Mouse (Mus musculus) left cerebral cortex, adult 11 months (tissue): ENCODE data around the gene Hpse2.

Source experiments
- DNase-seq: peaks from one replicate; pipeline ENCODE4 v3.0.0; 2022; ENCODE audit warnings: low spot score

Gene Hpse2

DNA sequence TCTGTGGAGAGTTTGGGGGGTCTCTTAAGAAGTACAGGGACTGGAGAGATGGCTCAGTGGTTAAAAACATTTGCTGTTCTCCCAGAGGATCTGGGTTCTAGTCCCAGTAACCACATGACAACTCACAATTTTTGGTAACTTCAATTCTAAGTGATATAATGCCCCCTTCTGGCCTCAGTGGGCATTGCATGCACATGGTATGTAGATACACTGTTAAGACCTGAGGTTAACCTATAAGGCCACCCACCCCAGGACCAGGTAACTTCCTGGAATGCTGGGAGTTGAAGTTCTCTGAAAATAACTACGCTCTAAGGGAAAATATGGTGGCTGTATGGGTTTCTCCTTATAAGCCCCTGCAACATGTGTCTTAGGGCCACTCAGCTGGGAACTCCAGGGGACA lies 611.3 kb downstream of the Hpse2 start:
- no peak for DNase-seq

DNA sequence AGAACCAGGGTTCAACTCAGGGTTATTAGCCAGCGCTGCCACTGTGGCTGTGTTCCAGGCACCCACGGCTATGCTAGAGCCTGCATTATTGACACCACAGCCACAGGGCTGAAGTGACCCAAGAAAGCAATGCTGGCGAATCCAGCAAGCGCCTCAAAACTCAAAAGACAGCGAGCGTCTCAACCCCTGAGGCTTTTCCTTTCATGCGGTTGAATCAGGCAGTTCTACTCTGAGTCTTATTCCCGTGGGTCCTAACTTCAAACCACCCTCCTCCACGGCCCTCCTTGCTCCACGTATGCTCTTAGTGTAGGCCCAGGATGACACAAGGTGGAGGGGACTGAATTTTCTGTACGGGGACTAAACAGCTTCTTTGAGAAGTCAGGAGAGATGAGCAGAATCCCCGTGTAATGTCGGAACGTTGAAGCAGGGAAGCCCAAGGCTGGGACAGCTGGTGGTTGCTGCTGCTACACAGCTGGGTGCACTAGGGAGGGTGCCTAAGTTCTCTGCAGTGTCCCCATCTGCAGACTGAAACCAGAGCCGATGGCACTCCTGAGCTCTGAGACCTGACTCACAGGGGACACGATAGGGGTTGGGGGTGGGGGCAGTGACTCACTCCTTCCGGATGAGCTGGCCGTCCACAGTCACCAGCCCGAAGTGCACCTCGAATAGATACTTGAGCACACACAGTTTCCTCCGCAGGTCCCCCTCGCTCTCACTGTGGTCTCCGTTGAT lies 617.8 kb downstream of the Hpse2 start:
- DNase-seq = no peak

DNA sequence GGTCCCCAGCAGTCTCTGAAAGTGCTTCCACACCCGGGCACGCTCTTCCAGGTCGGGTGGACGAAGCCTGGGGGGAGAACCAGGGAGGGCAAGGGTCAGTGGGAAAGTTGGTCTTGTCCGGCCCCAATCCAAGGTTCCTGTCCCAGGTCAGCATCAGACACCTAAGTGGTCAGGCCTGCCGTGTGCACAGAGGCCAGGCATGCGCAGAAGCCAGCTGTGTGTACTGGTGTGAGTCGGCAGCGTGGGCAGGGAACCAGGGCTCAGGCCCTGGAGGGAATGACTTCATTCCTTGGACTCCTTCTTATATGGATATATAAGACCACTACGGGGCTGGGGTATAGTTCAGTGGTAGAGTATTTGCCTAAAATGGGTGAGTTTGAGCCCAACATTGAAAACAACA lies 618.5 kb downstream of the Hpse2 start:
- DNase-seq = no peak

DNA sequence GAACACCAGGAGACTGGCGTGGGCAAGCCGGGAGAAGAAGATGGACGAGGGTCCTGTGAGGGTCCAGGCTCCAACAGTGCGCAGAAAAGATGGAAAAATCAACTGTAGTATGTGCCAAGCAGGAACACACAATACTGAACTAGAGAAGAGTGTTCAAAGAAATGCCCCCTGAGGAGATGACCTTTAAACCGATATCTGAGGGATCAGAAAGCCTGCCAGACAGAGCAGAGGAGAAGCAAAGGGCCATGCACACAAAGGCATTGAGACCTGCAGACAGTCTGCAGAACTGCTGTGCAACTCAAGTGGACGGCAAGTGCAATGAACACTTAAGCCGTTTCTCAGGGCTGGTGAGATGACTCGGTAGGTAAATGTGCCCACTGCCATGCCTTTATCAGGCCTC lies 620.8 kb downstream of the Hpse2 start:
- no peak for DNase-seq

DNA sequence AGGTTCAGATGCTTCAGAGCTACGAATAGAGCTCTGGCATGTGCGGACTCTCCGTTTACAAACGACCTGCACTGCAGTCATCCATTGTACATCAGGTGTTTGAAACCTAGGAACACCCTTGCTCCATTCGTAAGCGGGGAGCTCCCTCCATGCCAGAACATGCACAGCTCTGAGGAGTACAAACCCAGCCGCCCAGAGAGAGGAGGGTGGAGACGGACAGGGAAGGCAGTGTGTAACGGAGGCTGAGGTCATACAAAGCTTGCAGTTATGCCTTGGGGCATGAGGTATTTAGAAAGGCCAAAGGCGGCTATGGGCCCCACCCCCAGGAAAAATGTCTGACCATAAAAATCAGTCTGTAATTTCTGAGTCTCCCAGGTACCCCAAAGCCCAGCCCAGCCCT lies 623.8 kb downstream of the Hpse2 start:
- DNase-seq = no peak

DNA sequence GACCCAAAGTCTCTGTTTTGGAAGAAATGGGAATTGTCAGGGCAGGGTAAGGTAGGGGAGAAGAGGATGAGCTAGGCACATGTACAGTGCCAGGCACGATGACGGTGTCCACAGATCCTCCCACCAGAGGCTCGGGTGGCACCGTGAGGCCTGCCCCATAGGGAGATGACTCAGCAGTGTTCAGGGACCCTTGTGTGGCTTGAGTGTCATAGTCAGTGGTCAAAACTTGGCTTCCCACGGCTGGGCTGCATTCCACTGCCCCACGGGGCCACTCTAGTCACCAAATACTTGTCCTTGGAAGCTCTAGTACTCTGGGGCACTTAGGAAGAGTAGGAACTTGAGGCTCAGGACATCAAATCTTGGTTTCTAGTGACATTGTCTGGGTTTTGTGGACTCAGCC lies 631.5 kb downstream of the Hpse2 start:
- no peak for DNase-seq

DNA sequence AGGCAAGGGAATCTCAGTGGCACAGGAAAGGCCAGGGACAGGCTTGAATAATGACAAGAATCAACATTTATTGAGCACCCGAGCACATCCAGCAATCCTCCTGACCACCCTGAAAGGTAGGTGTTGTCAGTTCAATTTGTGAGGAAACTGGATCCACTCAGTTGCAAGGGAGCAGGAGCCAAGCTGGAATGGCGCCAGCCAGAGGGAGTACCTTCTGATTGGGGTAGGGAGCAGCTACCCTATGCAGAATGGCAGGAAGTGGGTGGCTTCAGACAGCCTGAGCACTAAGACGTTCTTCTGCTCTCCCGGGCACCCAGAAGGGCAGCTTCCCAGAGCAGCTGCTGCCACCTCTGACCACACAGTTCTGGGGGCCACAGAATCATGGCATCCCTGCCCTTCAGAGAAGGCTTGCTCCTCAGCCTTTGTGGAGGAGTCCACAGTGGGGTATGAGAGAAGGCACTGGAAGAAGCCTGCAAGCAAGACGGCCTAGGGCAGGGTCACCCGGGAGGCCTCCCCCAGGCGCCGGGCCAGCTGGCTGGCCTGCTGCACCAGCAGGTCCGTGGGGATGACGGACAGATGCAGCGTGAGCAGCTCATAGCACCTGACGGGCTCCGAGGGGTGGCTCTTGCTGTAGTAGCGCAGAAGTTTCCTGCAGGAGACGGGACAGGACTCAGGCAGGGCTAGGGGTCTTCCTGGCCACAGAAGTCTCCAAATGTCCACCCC lies 632.8 kb downstream of the Hpse2 start:
- no peak for DNase-seq

DNA sequence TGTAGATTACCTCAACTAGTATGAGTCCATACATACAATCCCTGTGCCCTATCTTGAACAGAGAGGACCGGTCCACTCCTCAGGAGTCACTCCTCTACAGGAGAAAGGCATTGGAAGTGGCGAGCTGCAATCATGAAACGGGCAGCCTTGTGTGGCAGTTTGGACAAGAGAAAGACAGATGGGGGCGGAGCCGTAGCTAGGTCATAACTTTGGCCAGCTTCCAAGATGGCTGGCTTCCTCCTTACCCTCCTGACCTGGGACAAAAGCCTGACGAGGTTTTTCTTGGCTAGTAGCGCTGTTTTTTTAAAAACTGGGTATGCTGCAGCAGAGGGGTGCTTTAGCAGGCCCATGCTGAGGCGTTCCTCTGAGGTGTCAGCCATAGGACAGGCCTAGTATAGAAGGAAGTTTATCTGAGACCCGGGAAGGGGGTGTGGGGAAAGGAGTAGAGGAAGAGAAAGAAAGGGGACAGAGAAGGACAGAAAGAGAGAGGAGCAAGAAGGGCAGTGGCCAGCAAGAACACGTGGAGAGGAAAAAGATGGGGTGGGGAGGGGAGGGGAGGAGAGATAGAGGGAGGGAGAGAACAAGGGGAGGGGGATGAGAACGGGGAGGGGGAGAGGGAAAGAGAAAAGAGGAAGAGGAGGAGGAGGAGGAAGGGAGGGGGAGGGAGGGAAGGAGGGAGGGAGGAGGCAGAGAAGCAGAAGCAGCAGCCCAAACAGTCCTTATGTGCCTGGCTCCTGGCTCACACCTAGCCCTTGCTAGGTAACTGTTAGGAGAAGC lies 634.8 kb downstream of the Hpse2 start:
- peak; percentile 15 for DNase-seq

DNA sequence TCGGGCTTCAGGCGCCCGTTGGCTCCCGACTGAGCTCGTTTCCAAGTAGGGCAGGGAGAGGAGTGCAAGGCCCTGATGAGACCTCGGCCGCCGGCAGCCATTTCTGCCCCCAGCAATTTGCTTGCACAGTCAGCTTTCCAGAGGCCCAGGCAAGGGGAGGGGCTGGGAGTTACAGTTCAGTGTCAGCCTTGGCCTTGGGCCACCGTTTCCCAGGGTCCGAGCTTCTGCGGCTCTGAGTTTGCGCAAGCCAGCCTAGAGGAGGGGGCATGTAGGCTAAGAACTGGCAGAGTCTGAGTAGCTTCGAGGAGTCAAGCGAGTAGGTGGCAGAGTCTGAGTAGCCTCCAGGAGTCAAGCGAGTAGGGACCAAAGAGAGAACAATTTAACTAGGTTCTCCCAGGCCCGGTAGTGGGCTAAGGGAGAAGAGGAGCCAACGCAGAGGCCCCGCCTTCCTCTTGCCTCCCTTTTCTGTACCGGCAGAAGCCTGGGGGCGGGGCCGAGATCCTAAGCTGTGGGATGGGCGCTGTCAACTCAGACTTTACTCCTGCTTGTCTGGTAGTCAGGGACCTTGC lies 635.7 kb downstream of the Hpse2 start, which contains the start of gene Pyroxd2:
TSS of gene Pyroxd2 (minus strand) at position 413 of the 569 bp plus-strand sequence.
- DNase-seq = peak; percentile 22

DNA sequence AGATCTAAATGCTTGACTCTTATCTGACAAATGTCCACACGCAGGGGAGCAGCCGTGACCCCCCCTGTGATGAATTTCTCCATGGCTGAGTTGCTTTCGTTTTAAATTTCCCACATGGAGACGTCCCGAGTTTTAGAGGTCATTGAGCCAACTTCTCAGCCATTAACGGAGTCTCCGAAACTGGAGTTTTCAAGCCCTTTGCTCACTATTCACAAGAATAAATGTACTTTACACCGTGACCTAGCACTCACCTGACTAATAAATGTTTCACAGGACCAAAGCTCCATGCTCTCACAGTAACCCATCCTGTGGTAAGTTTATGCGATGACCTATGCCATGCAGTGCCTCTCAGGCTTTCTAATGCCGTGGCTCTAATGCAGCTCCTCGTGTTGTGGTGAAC lies 638.0 kb downstream of the Hpse2 start:
- DNase-seq = no peak

DNA sequence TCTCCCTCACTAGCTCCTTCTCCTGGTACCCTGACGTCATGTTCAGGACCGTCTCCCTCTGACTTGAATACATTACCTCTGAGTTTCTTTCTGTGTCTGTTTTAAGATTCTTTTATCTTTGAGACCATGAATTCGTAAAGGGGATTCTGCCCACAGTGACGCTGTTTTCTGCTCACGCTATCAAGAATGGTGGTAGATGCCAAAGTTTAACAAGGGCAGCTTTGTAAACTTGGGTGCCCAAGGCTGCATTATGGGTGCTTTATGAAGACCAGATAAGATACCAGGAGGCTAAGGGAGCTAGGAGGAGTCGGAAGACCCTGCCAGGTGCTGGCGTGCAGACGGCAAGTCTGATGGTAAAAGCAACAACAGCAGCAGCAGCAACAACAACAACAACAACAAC lies 641.5 kb downstream of the Hpse2 start:
- DNase-seq = no peak

DNA sequence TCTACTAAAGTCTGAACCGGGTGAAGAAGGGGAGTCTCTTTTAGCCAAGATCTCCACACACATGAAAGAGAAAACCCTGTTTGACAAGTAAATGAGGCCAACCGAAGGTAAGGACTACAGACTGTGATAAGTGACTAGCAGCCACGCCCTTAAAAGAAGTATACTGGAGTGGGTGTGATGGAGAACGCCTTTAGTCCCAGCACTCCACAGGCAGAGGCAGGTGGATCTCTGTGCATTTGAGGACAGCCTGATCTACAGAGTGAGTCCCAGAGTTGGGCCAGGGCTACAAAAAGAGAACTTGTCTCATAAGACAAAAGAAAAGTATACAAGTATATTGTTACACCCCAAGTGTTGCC lies 642.3 kb downstream of the Hpse2 start:
- no peak for DNase-seq

DNA sequence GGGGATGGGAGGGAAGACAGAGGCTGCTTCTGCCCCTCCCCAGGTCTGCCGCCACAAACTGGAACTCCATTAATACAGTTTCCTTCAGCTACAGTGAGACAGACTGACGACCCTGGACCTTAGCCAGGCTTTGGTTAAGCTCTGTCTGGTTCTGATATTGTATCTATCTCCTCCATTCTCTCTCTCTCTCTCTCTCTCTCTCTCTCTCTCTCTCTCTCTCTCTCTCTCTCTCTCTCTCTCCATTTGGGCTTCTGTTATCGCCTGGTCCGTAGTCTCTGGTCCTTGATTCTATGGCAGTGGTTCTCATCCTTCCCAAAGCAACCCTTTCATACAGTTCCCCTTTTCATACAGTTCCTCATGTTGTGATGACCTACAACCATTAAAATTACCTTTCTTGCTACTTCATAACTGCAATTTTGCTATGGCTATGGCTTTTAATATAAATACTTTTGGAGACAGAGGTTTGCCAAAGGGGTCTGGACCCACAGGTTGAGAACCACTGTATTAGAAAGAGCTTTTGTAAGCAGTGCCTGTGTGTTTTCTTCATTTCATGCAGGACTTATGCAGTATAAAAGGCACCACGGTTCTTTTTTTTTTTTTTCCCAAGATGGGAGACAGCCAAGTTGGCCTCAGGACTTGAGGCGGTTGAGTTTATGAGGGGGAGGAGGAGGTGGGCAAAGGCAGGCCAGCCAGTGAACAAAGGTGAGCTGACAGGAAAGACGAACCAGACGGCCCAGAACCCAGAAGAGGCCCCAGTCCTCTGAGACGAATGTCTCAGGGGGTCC lies 642.9 kb downstream of the Hpse2 start:
- DNase-seq = no peak

DNA sequence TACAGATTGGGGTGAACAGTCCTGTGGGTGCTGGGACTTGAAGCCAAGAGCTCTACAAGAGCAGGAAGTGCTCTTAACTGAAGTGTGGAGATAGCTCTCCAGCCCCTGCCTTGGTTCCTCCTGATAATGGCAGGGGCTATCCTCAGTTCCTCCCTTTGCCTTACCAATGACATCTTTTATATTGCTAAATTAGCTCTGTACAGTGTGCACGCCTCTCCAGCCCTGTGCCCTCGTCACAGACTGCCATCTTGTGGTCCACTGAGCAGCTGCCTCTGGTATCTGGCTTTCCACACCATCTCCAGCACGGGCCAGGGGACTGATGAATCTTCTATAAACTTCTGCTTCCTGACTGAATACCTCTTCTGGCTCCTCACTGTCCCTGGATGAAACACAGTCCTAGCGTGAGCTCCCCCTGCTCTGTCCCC lies 644.0 kb downstream of the Hpse2 start:
- peak; percentile 29 for DNase-seq

DNA sequence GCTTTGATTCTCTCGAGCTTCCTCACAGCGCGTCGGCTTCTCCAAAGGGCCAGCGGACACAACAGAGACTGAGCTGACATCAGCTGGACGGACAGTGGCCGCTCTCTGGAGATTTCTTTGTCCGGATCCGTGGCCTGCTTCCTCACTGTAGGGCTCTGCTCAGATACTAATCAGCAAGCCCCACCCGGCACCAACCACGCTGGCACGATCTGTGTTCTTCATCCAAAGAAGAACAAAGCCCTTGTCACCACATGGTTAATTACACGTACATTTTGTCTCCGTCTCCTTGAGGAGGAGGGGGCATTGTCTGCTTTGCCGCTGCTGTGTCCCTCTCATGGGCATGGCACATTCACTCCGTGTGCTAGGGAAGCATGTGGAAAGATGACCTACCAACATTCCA lies 644.9 kb downstream of the Hpse2 start:
- no peak for DNase-seq

DNA sequence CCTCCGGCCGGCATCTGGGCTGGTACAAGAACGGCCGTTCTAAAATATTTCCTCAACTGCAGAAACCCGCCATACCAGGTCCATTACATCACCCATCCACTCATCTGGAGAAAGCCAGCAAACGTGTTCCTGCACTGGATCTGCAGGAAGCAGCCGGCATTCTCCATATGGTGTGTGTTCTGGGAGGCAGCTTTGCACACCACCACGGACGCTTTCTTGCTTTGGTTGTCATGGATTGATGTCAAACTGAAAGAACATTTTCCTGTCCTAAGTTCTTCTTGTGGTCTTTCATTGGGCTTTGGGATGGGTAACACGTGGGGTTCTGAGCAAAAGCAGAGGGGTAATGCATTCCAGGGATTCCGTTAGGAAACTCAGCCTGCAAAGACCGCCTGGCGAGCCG lies 646.3 kb downstream of the Hpse2 start:
- DNase-seq = peak; percentile 17

DNA sequence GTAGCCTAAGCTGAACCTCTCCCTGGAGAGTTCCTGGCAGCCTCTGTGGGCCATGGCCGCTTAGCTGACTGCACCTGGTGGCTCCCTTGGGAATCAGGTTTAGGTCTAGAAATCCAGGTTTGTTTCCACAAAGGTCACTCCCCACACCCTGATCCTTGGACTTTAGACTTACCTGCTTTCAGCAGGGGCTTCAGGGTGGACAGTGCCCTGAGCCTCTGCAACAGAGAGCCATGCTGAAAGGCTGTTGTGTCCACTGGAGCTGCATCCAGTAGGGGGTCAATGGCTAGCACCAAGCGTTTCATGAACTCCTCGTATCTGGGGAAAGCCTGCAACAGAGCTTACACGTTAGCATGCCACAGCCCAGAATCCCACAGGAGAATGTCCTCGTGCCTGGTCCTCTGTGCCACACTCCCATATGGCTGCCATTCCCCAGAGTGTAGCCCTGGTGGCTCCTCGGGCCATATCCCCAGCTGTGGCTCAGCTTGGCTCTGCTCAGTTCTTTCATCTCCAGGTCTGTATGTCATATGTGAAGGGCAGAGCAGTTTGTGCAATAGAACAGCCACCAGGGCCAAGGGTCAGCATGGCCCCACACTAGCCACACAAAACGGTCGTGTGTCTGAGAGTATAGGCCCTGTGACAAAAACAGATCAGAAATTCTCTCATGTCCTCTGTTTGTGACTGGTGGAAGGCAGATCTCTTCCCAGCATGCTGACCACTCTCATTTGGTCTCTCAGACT lies 647.8 kb downstream of the Hpse2 start:
- no peak for DNase-seq

DNA sequence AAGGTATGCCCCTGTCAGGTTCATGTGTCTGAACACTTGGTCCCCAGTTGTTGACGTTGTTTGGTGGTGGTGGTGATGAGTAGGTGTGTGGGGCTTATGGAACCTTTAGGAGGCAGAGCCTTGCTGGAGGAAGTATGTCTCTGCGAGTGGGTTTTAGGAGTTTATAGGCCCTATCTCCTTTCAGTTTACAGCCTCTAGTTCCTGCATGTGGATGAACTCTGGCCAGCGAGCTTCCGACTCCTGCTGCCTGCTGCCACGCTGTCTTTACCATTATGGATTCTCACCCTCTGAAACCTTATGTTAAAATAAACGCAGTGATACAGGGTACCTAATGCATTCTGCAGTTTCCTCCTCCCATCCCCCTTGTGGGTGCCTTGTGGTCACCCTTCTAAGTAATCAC lies 648.4 kb downstream of the Hpse2 start:
- no peak for DNase-seq

DNA sequence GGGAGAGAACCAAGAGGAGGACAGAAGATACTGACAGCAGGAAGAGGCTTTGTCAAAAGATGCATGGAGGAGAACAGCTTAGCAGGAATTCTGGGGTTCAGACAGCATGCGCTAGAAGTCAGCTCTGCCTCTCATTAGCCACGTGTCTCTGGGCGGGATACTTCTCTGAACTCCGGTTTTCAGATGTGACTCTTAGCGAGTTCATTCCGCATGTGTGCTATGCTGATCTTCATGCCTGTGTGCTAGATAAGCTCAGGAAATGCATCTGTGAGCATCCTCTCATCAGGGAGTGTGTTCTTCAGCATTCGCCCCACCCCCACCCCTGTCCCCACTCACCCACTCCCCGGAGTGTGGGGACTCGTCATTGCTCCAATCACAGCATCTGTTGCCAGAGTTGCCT lies 650.4 kb downstream of the Hpse2 start:
- no peak for DNase-seq
